ENCODE assay signal across 8 mouse cellular contexts in the genomic region with DNA sequence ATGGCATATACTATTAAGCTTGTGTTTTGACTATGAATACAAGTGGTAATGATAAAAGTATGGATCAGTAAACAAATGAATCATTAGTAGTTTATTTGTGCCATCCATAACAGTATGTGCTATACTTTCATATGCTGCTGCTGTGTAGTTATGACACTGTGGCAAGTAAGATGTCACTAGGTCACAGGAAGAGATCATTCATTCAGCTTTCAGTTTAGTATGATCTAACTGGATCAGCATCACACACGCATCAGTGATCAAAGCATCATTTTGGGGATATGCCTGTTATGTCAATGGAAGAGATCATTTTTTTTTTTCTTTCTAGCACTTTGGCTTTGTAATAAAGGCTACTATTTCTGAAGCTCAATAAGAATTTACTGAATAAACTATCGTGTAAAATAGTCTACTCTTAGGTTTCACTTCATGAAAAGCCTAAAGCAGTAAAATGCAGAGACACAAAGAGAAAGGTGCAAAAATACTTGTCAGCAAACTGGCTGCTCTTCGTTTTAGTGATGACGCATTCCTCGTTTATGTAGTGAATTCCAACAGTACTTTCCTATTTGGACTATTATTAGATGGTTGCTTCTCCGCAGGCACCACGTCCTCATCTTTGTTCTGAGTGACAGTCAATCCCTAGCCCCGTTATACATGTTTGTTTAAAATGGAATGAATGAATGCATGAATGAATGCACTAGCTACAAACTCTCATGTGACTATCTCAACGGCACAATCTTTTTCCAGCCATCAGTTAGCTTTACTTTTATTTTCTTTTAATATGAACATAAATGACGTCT. TPM values are rescaled to one million over a fixed set of nuclear protein-coding genes. Genes with fewer than 3 reads are reported as not detected.
DNase-seq lines count a peak whose midpoint lies in the region; ATAC-seq lines count a peak whose summit lies in the region.

No protein-coding gene starts in this region.

- peaks cover 23% of the 10 kb centered on the region for H3K4me1 ChIP-seq in erythroblast, embryonic 14.5 days (ENCODE audit: control insufficient read depth)
- H3K4me1 ChIP-seq in hindbrain, embryonic 14.5 days (replicated peaks; ENCODE audit: control insufficient read depth, insufficient read depth, low read length), result peaks cover 9% of the 10 kb centered on the region; the same call in 1 of the 2 replicates
- peaks cover 12% of the 10 kb centered on the region; the same call in 1 of the 2 replicates for H3K4me1 ChIP-seq in midbrain, embryonic 14.5 days (ENCODE audit: control insufficient read depth, insufficient read depth, low read length)

- peak overlapping the region; percentile 79 for H3K4me3 ChIP-seq in erythroblast, embryonic 14.5 days (replicated peaks)
- H3K4me3 ChIP-seq in hindbrain, embryonic 14.5 days (replicated peaks; ENCODE audit: low read length), result peak overlapping the region; percentile 97
- H3K4me3 ChIP-seq in midbrain, embryonic 14.5 days (replicated peaks; ENCODE audit: low read depth, low read length), result peak overlapping the region; percentile 86

- peaks cover 24% of the 10 kb centered on the region for H3K36me3 ChIP-seq in erythroblast, embryonic 14.5 days (ENCODE audit: control insufficient read depth)
- H3K36me3 ChIP-seq in hindbrain, embryonic 14.5 days (replicated peaks; ENCODE audit: control insufficient read depth, insufficient read depth), result no peaks in the 10 kb centered on the region
- H3K36me3 ChIP-seq in midbrain, embryonic 14.5 days (ENCODE audit: control insufficient read depth, insufficient read depth, low read length), result no peaks in the 10 kb centered on the region

- 24% methylated on average over 10 of the region's 10 CpGs for WGBS in hindbrain, embryonic 14.5 days
- 27% methylated on average over 10 of the region's 10 CpGs for WGBS in midbrain, embryonic 14.5 days

- peak; percentile 53 for DNase-seq in 416B (ENCODE audit: low read depth)
- peak; percentile 18 for DNase-seq in embryo, embryonic 10 days (ENCODE audit: low spot score)
- no peak for DNase-seq in hindbrain, embryonic 14.5 days (ENCODE audit: low spot score)
- peak; percentile 41 for DNase-seq in midbrain, embryonic 14.5 days
- no peak for DNase-seq in layer of hippocampus, adult 9-10 months (ENCODE audit: low spot score)
- no peak for DNase-seq in adrenal gland, adult 2 months

- peaks cover 3% of the 10 kb centered on the region for H3K9me3 ChIP-seq in erythroblast, embryonic 14.5 days (ENCODE audit: control insufficient read depth, low read length)
- no peaks in the 10 kb centered on the region for H3K9me3 ChIP-seq in hindbrain, embryonic 14.5 days (ENCODE audit: control insufficient read depth, low read length)
- H3K9me3 ChIP-seq in midbrain, embryonic 14.5 days (ENCODE audit: control insufficient read depth, low read length), result no peaks in the 10 kb centered on the region

- H3K4me2 ChIP-seq in hindbrain, embryonic 14.5 days (replicated peaks), result peak overlapping the region; percentile 86
- H3K4me2 ChIP-seq in midbrain, embryonic 14.5 days (ENCODE audit: low read length), result peak overlapping the region; percentile 76

- H3K9ac ChIP-seq in hindbrain, embryonic 14.5 days, result peak overlapping the region; percentile 99
- peak overlapping the region; percentile 99 for H3K9ac ChIP-seq in midbrain, embryonic 14.5 days (replicated peaks; ENCODE audit: low read length)

- H3K27me3 ChIP-seq in erythroblast, embryonic 14.5 days (ENCODE audit: control insufficient read depth), result no peaks in the 10 kb centered on the region
- H3K27me3 ChIP-seq in hindbrain, embryonic 14.5 days (ENCODE audit: control insufficient read depth, insufficient read depth, low read length), result no peaks in the 10 kb centered on the region
- H3K27me3 ChIP-seq in midbrain, embryonic 14.5 days (ENCODE audit: control insufficient read depth, insufficient read depth, low read length), result no peaks in the 10 kb centered on the region

- peak overlapping the region; percentile 97 for H3K27ac ChIP-seq in hindbrain, embryonic 14.5 days
- no peak overlapping the region for H3K27ac ChIP-seq in midbrain, embryonic 14.5 days (replicated peaks; ENCODE audit: low read depth, low read length)

- ATAC-seq in erythroblast, adult 5-6 weeks (replicated peaks; ENCODE audit: low FRiP score, poor library complexity, severe bottlenecking), result no peak
- no peak for ATAC-seq in hindbrain, embryonic 14.5 days (ENCODE audit: low FRiP score)
- ATAC-seq in midbrain, embryonic 14.5 days (ENCODE audit: low FRiP score, low TSS enrichment), result no peak

RNA-seq across cellular contexts. Expression of gene Dzip3, which starts 1.3 kb away (rescaled TPM):
- 0.12 and 0.16 TPM in 2 replicates for polyA plus RNA-seq in erythroblast, embryonic 14.5 days (2012)
- 6.1 and 11.5 TPM in 2 replicates for total RNA-seq in erythroblast, adult 5-6 weeks (2015; ENCODE audit: low replicate concordance)
- 13.8 and 14.9 TPM in 2 replicates for total RNA-seq in erythroblast, adult 5-6 weeks (2017; ENCODE audit: low replicate concordance)
- polyA plus RNA-seq in hindbrain, embryonic 14.5 days (2014; fragmentation: Nextera tagmentation; extraction: Ambion mirVana), result 77.3 and 81.6 TPM in 2 replicates
- polyA plus RNA-seq in midbrain, embryonic 14.5 days (2014; fragmentation: Nextera tagmentation; extraction: Ambion mirVana), result 69.3 and 80.9 TPM in 2 replicates
- 10 to 100 TPM; 17.0 to 23.9 TPM for total RNA-seq in adrenal gland, adult 2 months (2021)
- polyA plus RNA-seq in adrenal gland, adult 2 months (2012; rRNA removed), result 1.3 and 2.1 TPM in 2 replicates

RNA-seq across cellular contexts. Expression of gene Cip2a, which starts 1.4 kb away (rescaled TPM):
- 0.44 and 0.61 TPM in 2 replicates for polyA plus RNA-seq in erythroblast, embryonic 14.5 days (2012)
- 24.6 and 29.7 TPM in 2 replicates for total RNA-seq in erythroblast, adult 5-6 weeks (2015; ENCODE audit: low replicate concordance)
- 29.6 and 33.2 TPM in 2 replicates for total RNA-seq in erythroblast, adult 5-6 weeks (2017; ENCODE audit: low replicate concordance)
- polyA plus RNA-seq in hindbrain, embryonic 14.5 days (2014; fragmentation: Nextera tagmentation; extraction: Ambion mirVana), result 7.7 and 8.4 TPM in 2 replicates
- 6.7 and 10.9 TPM in 2 replicates for polyA plus RNA-seq in midbrain, embryonic 14.5 days (2014; fragmentation: Nextera tagmentation; extraction: Ambion mirVana)
- total RNA-seq in adrenal gland, adult 2 months (2021), result 1 to 10 TPM; 1.2 to 1.9 TPM
- polyA plus RNA-seq in adrenal gland, adult 2 months (2012; rRNA removed), result 0.07 and 0.30 TPM in 2 replicates

Comparison
In these comparisons a context has a peak if more than half of its experiments do, and no peak if none do; other contexts are left out.
1. DNase-seq: peak in 416B (single experiment), embryo, embryonic 10 days (single experiment) and midbrain, embryonic 14.5 days (single experiment); none in hindbrain, embryonic 14.5 days (single experiment), layer of hippocampus, adult 9-10 months (single experiment) and adrenal gland, adult 2 months (single experiment).
2. RNA of gene Dzip3, which starts 1.3 kb away (polyA plus RNA-seq): 69.3 to 80.9 TPM in midbrain, embryonic 14.5 days and 77.3 to 81.6 TPM in hindbrain, embryonic 14.5 days; 1.3 to 2.1 TPM in adrenal gland, adult 2 months and 0.12 to 0.16 TPM in erythroblast, embryonic 14.5 days; every median in the first group is over 10 times any median in the second.
3. Peak in every context shown above with its lines, with median percentiles within 50 percentile points of each other: H3K4me3 ChIP-seq.